Mouse (Mus musculus) kidney, postnatal 0 days (tissue): Measurements from ENCODE around the gene Gm45713. TPM values are rescaled to one million over a fixed set of nuclear protein-coding genes. Genes with fewer than 3 reads are reported as not detected.
A peak's percentile ranks its signal among the peaks of the same experiment; 100 is the strongest.

ENCODE experiments used
- ATAC-seq: fragments of 200-750 bp; cut with Nextera tagmentation; replicated peaks from 2 replicates; pipeline ENCODE4 v1.8.0; 2017; ENCODE audit warnings: low read depth, moderate number of reproducible peaks, moderate TSS enrichment, moderate library complexity; ENCODE audit not compliant: low FRiP score
- DNase-seq: peaks from one replicate; pipeline ENCODE4 v3.0.0-alpha.2; 2016; ENCODE audit warnings: low spot score
- H3K27ac ChIP-seq: fragments of 300-500 bp; sonication (generic); 2 replicates; pipeline ENCODE4 v1.5.1; 2014; ENCODE audit warnings: mild to moderate bottlenecking
- H3K27me3 ChIP-seq: fragments of 300-500 bp; sonication (generic); 2 replicates; pipeline ENCODE4 v1.6.1; 2014; ENCODE audit warnings: low read length, mixed read lengths; ENCODE audit not compliant: insufficient read depth
- H3K36me3 ChIP-seq: fragments of 300-500 bp; sonication (generic); 2 replicates; pipeline ENCODE4 v1.6.1; 2014; ENCODE audit warnings: low read length, mixed read lengths; ENCODE audit not compliant: insufficient read depth
- H3K4me1 ChIP-seq: fragments of 300-500 bp; sonication (generic); replicated peaks from 2 replicates; pipeline ENCODE4 v1.6.1; 2014; ENCODE audit warnings: antibody characterized with exemption, low read length, mixed read lengths; ENCODE audit not compliant: insufficient read depth
- H3K4me2 ChIP-seq: fragments of 300-500 bp; sonication (generic); 2 replicates; pipeline ENCODE4 v1.6.1; 2014; ENCODE audit warnings: mild to moderate bottlenecking, low read length, moderate library complexity, mixed read lengths
- H3K4me3 ChIP-seq: fragments of 300-500 bp; sonication (generic); replicated peaks from 2 replicates; pipeline ENCODE4 v1.5.1; 2014; ENCODE audit warnings: low read depth, low read length
- H3K9ac ChIP-seq: fragments of 300-500 bp; sonication (generic); 2 replicates; pipeline ENCODE4 v1.6.1; 2014; ENCODE audit warnings: low read depth, low read length
- H3K9me3 ChIP-seq: fragments of 300-500 bp; sonication (generic); replicated peaks from 2 replicates; pipeline ENCODE4 v1.6.1; 2016; ENCODE audit warnings: low read length, inconsistent platforms, mixed read lengths
- CTCF ChIP-seq: IDR thresholded peaks from 2 replicates; pipeline ENCODE4 v1.5.1; 2016; ENCODE audit warnings: antibody characterized with exemption, low read depth, mild to moderate bottlenecking, moderate library complexity
- WGBS: fragments of 180-500 bp; shearing (Covaris S2); extraction: QIAGEN DNeasy Blood & Tissue Kit; methylation state at CpG from one replicate; pipeline ENCODE4 v1.1.7; 2014; 5-methylcytosine and 5-hydroxymethylcytosine counted together
- polyA plus RNA-seq: library from polyadenylated mRNA; unstranded; fragments of >200 nt; fragmentation: Nextera tagmentation; extraction: Ambion mirVana; gene quantifications from 2 replicates; pipeline ENCODE4 v1.2.1, GENCODE M21; 2015

The Gm45713 gene
- polyA plus RNA-seq, 1 experiment from 2014 or later, result 1.3 TPM

DNA sequence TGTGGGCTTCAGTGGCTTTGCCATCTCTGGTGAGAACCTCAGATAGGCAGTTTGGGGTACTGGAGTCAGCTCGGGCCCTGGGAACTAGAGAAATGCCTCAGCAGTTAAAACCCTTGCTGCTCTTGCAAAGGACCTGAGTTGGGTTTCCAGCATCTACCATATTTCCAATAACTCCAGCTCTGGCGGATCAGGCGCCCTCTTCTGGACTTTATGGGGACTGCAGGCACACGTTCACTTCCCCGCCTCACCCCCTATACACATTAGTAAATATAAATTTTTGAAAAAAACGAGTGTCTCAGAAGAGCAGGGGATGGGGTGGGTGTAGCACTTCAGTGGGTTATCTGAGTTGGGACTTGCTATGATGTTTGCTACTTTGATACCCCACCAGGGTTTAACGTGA lies 36.9 kb upstream of the Gm45713 start:
- peaks cover 55% of the 10 kb centered on the region for H3K27me3 ChIP-seq
- H3K4me1 ChIP-seq, result no peaks in the 10 kb centered on the region
- H3K36me3 ChIP-seq, result no peaks in the 10 kb centered on the region
- 63% methylated on average over 7 of the region's 7 CpGs for whole genome bisulfite sequencing
- H3K9ac ChIP-seq, result no peak overlapping the region
- H3K4me3 ChIP-seq, result no peak overlapping the region
- no peak for DNase-seq
- H3K9me3 ChIP-seq, result peaks cover 10% of the 10 kb centered on the region
- no peak overlapping the region for H3K4me2 ChIP-seq
- ATAC-seq, result no peak
- peak; percentile 44 for TF ChIP-seq CTCF
- H3K27ac ChIP-seq, result no peak overlapping the region

- Histone ChIP-seq H3K27ac (no peak overlapping the region), H3K9ac (no peak overlapping the region), H3K9me3 (peaks cover 10% of the 10 kb centered on the region), H3K27me3 (peaks cover 45% of the 10 kb centered on the region), H3K4me1 (no peaks in the 10 kb centered on the region), H3K36me3 (no peaks in the 10 kb centered on the region), H3K4me2 (no peak overlapping the region), H3K4me3 (no peak overlapping the region)
- DNase-seq (no peak), ATAC-seq (no peak)
- WGBS, result 91% methylated on average over 3 of the region's 3 CpGs
- TF ChIP-seq CTCF, result no peak
Observed at GRCm38 (mm10) chr7:45169495-45169894, 33.5 kb upstream of the Gm45713 start.

DNA sequence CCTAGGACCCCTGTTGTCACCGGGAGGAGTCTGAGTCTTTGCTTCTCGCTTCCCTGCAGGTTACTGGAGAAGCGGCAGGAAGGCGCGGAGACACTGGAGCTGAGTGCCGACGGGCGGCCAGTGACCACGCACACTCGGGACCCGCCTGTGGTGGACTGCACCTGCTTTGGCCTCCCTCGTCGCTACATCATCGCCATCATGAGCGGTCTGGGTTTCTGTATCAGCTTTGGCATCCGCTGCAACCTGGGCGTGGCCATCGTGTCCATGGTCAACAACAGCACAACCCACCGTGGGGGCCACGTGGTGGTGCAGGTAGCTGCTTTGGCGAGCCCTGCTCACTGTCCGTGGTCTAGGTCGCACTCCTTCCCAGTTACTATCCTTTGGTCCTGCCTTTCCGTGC lies 32.6 kb upstream of the Gm45713 start:
- H3K9me3 ChIP-seq, result peaks cover 10% of the 10 kb centered on the region
- ATAC-seq (no peak), DNase-seq (no peak)
- H3K9ac ChIP-seq, result 0 out of 2 replicates have a peak overlapping the region, but pooled peaks have one; percentile 18
- peaks cover 3% of the 10 kb centered on the region; the same call in 1 of the 2 replicates for H3K4me1 ChIP-seq
- H3K4me2 ChIP-seq, result no peak overlapping the region
- TF ChIP-seq CTCF, result no peak
- H3K27me3 ChIP-seq, result peaks cover 47% of the 10 kb centered on the region
- no peaks in the 10 kb centered on the region for H3K36me3 ChIP-seq
- H3K4me3 ChIP-seq, result no peak overlapping the region
- WGBS, result 6% methylated on average over 24 of the region's 24 CpGs
- H3K27ac ChIP-seq, result no peak overlapping the region

DNA sequence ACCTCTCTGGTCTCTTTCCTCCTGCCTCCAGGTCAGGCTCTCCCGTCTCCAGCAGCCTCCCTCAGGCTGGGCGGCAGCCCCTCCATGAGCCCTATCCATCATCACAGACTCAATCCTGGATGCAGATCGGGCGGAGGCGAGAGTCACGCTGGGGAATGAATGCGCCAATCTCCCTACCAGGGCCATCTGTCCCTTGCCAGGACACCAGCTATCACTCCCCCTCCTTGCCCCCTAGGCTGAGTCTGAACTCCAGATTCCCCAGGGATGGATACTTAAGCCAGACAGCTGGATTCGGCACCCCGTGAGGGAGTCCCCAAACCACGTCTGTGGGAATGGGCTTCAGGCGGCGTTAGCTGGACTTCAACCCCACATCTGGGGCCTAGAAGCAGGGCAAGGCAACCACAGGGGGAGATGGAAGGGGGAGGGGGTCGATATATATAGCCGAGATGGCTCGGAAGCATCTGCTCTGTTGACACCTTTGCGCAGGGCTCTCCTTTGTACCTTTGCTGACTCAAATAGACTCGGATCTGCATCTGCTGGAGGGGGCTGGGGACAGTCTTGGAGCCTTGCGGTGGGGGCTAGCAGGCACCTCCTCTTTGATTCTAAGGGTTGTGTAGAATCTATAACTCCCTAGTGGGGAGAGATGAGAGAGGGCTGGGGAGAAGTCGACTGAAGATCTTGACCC lies 31.9 kb upstream of the Gm45713 start:
- H3K4me2 ChIP-seq, result no peak overlapping the region
- peaks cover 10% of the 10 kb centered on the region for H3K9me3 ChIP-seq
- WGBS, result 4% methylated on average over 19 of the region's 19 CpGs
- ATAC-seq (no peak), DNase-seq (no peak)
- no peaks in the 10 kb centered on the region for H3K36me3 ChIP-seq
- no peak overlapping the region for H3K27ac ChIP-seq
- TF ChIP-seq CTCF, result no peak
- H3K27me3 ChIP-seq, result peaks cover 51% of the 10 kb centered on the region
- no peak overlapping the region for H3K9ac ChIP-seq
- no peak overlapping the region for H3K4me3 ChIP-seq
- H3K4me1 ChIP-seq, result peaks cover 5% of the 10 kb centered on the region; the same call in 1 of the 2 replicates

DNA sequence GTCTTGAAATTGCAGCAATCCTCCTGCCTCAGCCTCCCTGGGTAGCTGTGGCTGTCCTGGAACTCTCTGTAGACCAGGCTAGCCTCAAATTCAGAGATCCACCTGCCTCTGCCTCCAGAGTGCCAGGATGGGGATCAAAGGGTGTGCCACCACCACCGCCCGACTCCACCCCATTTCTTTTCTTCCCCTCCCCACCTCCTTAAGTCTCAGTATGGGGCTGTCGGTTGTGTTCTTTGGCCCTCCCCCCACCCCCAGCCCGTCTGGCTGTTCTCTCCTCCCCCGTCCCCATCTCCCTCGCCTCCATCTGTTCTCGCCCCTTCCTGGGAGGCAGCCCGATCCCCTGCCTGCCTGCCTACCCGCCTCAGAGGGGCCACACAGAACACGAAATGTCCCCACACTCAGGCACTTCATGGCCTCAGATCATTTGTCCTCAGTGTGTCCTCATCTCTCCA lies 30.9 kb upstream of the Gm45713 start:
- WGBS, result 26% methylated on average over 10 of the region's 10 CpGs
- Histone ChIP-seq H3K9me3 (peaks cover 10% of the 10 kb centered on the region), H3K27me3 (peaks cover 54% of the 10 kb centered on the region), H3K9ac (no peak overlapping the region), H3K4me2 (no peak overlapping the region), H3K4me1 (peaks cover 5% of the 10 kb centered on the region; the same call in 1 of the 2 replicates), H3K27ac (no peak overlapping the region), H3K4me3 (no peak overlapping the region), H3K36me3 (no peaks in the 10 kb centered on the region)
- no peak for TF ChIP-seq CTCF
- ATAC-seq, result no peak
- DNase-seq, result no peak

DNA sequence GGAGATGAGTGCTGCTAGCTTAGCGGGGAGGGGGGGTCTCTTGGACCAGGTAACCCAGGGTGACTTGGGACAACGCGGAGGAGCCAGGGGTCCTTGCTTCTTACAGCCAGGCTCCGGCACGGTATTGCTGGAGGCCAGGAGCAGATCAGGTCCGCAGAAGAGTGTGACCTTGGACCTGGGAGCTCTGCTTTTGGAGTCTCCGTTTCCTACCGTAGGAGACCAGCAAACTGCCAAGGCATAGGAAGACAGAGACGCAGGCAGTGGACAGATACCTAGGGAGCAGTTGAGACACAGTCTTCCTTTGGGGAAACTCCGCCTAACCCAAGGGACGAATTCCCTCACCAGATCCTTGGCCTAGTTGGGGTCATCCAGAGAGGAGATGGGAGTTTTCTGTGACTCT lies 29.7 kb upstream of the Gm45713 start:
- no peak for ATAC-seq
- TF ChIP-seq CTCF, result no peak
- H3K4me3 ChIP-seq, result no peak overlapping the region
- H3K4me1 ChIP-seq, result peaks cover 5% of the 10 kb centered on the region; the same call in 1 of the 2 replicates
- peaks cover 54% of the 10 kb centered on the region for H3K27me3 ChIP-seq
- no peaks in the 10 kb centered on the region for H3K36me3 ChIP-seq
- DNase-seq, result no peak
- peaks cover 10% of the 10 kb centered on the region for H3K9me3 ChIP-seq
- H3K9ac ChIP-seq, result no peak overlapping the region
- no peak overlapping the region for H3K27ac ChIP-seq
- no peak overlapping the region for H3K4me2 ChIP-seq
- 51% methylated on average over 11 of the region's 11 CpGs for WGBS

DNA sequence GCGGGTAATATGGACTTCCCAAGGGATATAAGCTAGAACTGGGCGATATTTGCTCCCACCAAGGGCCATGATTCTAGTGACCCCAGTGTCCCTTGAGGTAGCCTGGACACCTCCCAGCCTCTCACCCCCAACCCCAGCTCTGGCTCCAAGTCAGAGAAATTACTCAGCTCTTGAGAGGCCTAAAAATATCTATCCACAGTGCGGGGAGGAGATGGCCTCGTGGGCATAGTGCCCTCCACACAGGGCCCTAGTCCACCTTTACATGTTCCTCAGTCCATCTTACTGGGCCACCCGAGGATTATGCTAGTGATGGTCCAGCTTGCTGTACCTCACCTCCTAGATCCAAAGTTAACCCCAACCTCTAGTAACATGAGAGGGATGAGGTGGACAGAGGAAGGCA lies 28.8 kb upstream of the Gm45713 start:
- 64% methylated on average over 5 of the region's 5 CpGs for WGBS

More for the DNA sequence above, 28.8 kb upstream of the Gm45713 start:
- ATAC-seq (no peak), DNase-seq (no peak)
- H3K9ac ChIP-seq, result no peak overlapping the region
- H3K27me3 ChIP-seq, result peaks cover 54% of the 10 kb centered on the region
- TF ChIP-seq CTCF, result no peak
- 0 out of 2 replicates have a peak, but pooled peaks cover 3% of the 10 kb centered on the region for H3K36me3 ChIP-seq
- H3K9me3 ChIP-seq, result peaks cover 5% of the 10 kb centered on the region
- H3K4me1 ChIP-seq, result peaks cover 5% of the 10 kb centered on the region; the same call in 1 of the 2 replicates
- no peak overlapping the region for H3K4me2 ChIP-seq
- no peak overlapping the region for H3K4me3 ChIP-seq
- H3K27ac ChIP-seq, result no peak overlapping the region
